Mouse (Mus musculus) spleen, adult 2 months (tissue): Measurements from ENCODE around the gene Tubgcp5. TPM values are rescaled to one million over a fixed set of nuclear protein-coding genes. Genes with fewer than 3 reads are reported as not detected.

Experiments used
- DNase-seq, 2 experiments: peaks; one replicate each; pipeline versions ENCODE4 v3.0.0 to v3.0.0-alpha.2; 2012 to 2021; ENCODE audit warnings: low spot score in 2 of 2, low read depth in 1 of 2
- H3K27ac ChIP-seq: fragments of 200-500 bp; 2 replicates; pipeline ENCODE4 v1.5.1; 2012; ENCODE audit warnings: low read length, inconsistent platforms; ENCODE audit not compliant: insufficient read depth
- H3K27me3 ChIP-seq: fragments of 200-500 bp; 2 replicates; pipeline ENCODE4 v1.6.1; 2012; ENCODE audit warnings: mild to moderate bottlenecking, moderate library complexity, low read length, inconsistent platforms; ENCODE audit not compliant: control insufficient read depth, insufficient read depth
- H3K36me3 ChIP-seq: fragments of 200-500 bp; 2 replicates; pipeline ENCODE4 v1.6.1; 2012; ENCODE audit warnings: mild to moderate bottlenecking, low read length, inconsistent platforms; ENCODE audit not compliant: control insufficient read depth, insufficient read depth
- H3K4me1 ChIP-seq: fragments of 200-500 bp; 2 replicates; pipeline ENCODE4 v1.6.1; 2011; ENCODE audit warnings: inconsistent platforms; ENCODE audit not compliant: control insufficient read depth, insufficient read depth, insufficient read length
- H3K4me3 ChIP-seq: fragments of 200-500 bp; 2 replicates; pipeline ENCODE4 v1.5.1; 2011; ENCODE audit warnings: mild to moderate bottlenecking, inconsistent platforms; ENCODE audit not compliant: insufficient read depth, insufficient read length; ENCODE audit errors: extremely low read depth
- CTCF ChIP-seq: fragments of 200-500 bp; IDR thresholded peaks from 2 replicates; pipeline ENCODE4 v1.5.1; 2011; ENCODE audit warnings: mild to moderate bottlenecking, inconsistent platforms; ENCODE audit not compliant: insufficient read depth, insufficient read length, insufficient replicate concordance; ENCODE audit errors: extremely low read depth
- POLR2A ChIP-seq: fragments of 200-500 bp; IDR thresholded peaks from 2 replicates; pipeline ENCODE4 v1.6.1; 2011; ENCODE audit warnings: low read depth, low read length, inconsistent platforms
- WGBS: fragments of 180-500 bp; shearing (Covaris S2); methylation state at CpG from one replicate; pipeline ENCODE4 v1.1.7; 2018; 5-methylcytosine and 5-hydroxymethylcytosine counted together
- polyA plus RNA-seq: library from polyadenylated mRNA; depleted of rRNA; stranded (reverse); fragments of >200 nt; gene quantifications from 2 replicates; pipeline ENCODE4 v1.2.3, GENCODE M21; 2012; rRNA removed

Tubgcp5 gene
- polyA plus RNA-seq, 1 experiment = 2.9 TPM

- no peak for DNase-seq
- H3K27me3 ChIP-seq = no peaks in the 10 kb centered on the region
- H3K4me1 ChIP-seq = peaks cover 3% of the 10 kb centered on the region; the same call in 1 of the 2 replicates
- H3K36me3 ChIP-seq = 0 out of 2 replicates have a peak, but pooled peaks cover 2% of the 10 kb centered on the region
- no peak overlapping the region for H3K4me3 ChIP-seq
- 86% methylated on average over 5 of the region's 5 CpGs for WGBS
- TF ChIP-seq POLR2A = no peak
- TF ChIP-seq CTCF = no peak
- no peak overlapping the region for H3K27ac ChIP-seq
These were observed 77.5 kb downstream of the Tubgcp5 start for GRCm38 (mm10) chr7:55871476-55871875.

- Histone ChIP-seq H3K27ac (no peak overlapping the region), H3K27me3 (no peaks in the 10 kb centered on the region), H3K4me3 (no peak overlapping the region), H3K4me1 (no peaks in the 10 kb centered on the region), H3K36me3 (peaks cover 6% of the 10 kb centered on the region; the same call in 1 of the 2 replicates)
- no peak for DNase-seq
- no peak for TF ChIP-seq CTCF
- no peak for TF ChIP-seq POLR2A
- 73% methylated on average over 7 of the region's 7 CpGs for WGBS
These were observed 80.7 kb downstream of the Tubgcp5 start for GRCm38 (mm10) chr7:55874703-55875102.

- Histone ChIP-seq H3K36me3 (peaks cover 6% of the 10 kb centered on the region; the same call in 1 of the 2 replicates), H3K4me3 (no peak overlapping the region), H3K4me1 (no peaks in the 10 kb centered on the region), H3K27me3 (no peaks in the 10 kb centered on the region), H3K27ac (no peak overlapping the region)
- 89% methylated on average over 10 of the region's 10 CpGs for WGBS
- TF ChIP-seq CTCF (no peak), POLR2A (no peak)
- DNase-seq = no peak
These were observed 83.8 kb downstream of the Tubgcp5 start for GRCm38 (mm10) chr7:55877721-55878120.

- no peak for DNase-seq
- Histone ChIP-seq H3K36me3 (peaks cover 4% of the 10 kb centered on the region; the same call in 1 of the 2 replicates), H3K4me1 (no peaks in the 10 kb centered on the region), H3K4me3 (no peak overlapping the region), H3K27ac (no peak overlapping the region), H3K27me3 (no peaks in the 10 kb centered on the region)
- TF ChIP-seq POLR2A (no peak), CTCF (no peak)
- WGBS = 94% methylated on average over 9 of the region's 9 CpGs
These were observed 86.9 kb downstream of the Tubgcp5 start for GRCm38 (mm10) chr7:55880882-55881281.

Other genes with a start within 250 kb of the Tubgcp5 start
- gene Siglech, start 26.0 kb upstream of the Tubgcp5 start, polyA plus RNA-seq = 47.3 and 49.7 TPM in 2 replicates
- 17.4 and 19.4 TPM in 2 replicates for gene Cyfip1, start 47.6 kb downstream of the Tubgcp5 start, polyA plus RNA-seq
- 7.1 and 16.1 TPM in 2 replicates for gene Nipa2, start 168.3 kb downstream of the Tubgcp5 start, polyA plus RNA-seq
- gene Nipa1, start 225.8 kb downstream of the Tubgcp5 start, polyA plus RNA-seq = 2.1 and 2.3 TPM in 2 replicates